Mouse (Mus musculus): Measurements from ENCODE around the gene Car7.

DNA sequence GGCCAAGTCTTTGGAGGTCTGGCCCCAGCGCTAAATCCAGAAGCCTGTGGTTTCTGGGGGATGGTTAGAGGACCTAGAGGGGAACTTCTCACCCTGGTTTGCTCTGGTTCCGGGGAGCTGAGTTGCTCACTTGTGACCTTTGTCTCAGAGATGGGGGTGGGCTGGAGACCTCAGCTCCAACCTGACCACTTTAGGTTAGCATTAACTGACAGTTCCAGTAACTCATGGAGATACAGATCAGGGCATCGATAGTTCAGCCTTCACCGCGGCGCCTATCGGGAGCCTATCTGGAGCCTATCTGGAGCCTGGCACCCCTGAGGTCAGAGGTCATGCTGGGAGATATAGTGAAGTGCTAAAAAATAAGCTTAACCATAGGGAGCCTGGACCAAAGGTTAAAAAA is 22.7 kb downstream of the Car7 start:
- TF ChIP-seq POLR2A (IDR thresholded peaks at IDR 0.05; ENCODE audit: borderline replicate concordance, control insufficient read depth, low read depth, low read length) (no peak), CTCF (IDR thresholded peaks at IDR 0.05; ENCODE audit: control insufficient read depth, insufficient read depth, low read length) (no peak)
